Mouse (Mus musculus): ENCODE data around the gene Rps6. TPM values are rescaled to one million over a fixed set of nuclear protein-coding genes. Genes with fewer than 3 reads are reported as not detected.

Rps6 gene
- 437 and 462 TPM in 2 replicates for polyA plus RNA-seq (2015; fragmentation: Nextera tagmentation; extraction: Ambion mirVana)

DNA sequence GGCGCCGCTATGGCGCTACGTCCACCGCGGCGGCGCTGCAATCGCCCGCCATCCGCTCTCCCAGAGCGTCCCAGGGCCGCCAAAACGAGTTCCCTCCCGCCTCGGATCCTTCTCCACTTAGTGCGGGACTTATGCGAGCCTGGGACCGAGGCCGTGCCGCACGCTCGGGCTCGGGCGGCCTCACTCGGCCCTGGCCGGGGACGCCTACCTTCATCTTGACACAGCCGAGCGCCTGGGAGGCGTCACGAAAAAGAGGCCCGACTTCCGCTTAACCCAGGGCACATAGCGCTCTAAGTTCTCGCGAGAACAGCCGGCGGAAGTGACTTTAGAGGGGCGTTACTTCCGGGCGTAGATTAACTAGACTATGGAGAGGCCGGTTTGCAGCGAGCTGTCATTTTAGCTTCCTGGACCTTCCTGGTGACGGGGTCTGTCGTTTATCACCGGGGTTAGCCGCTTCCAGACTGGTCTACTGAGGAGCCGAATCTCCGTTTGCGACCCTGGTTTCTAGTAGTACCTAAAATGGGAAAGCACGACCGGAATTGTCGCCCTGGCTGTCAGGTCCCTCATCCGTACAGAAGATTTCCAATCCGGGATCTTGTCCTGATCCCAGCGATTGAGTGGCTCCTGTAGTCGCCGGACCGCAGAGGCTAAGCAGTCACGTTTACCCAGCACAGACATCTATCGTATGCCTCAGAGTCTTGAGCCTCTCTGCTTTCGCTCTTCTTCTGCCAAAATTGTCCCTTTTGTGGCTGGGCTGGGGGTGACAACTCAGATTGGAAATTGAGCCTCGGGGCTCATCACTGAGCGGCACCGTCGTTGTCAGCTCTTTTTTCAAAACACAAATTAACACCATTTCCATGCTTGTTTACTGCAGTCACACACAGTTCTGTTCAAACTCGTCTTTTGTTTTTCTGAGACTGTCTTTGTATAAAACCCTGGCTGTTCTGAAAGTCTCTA is at the start of gene Rps6:
Rps6 (minus strand) TSS at position 300 of the 957 bp plus-strand sequence.
- ATAC-seq (ENCODE audit: low read depth) = peak; percentile 99

GRCm38 (mm10) chr4:86905869-86906268 is 48.7 kb upstream of the Rps6 start:
- 76% methylated on average over 1 of the region's 1 CpGs for WGBS
- H3K27ac ChIP-seq (replicated peaks) = no peak overlapping the region

More for the DNA sequence above, at the start of gene Rps6:
- WGBS = under 1% methylated on average over 68 of the region's 68 CpGs
- Histone ChIP-seq H3K27me3 (no peaks in the 10 kb centered on the region), H3K4me3 (peak within 1 kb of the TSS; percentile 94), H3K4me2 (peak within 1 kb of the TSS; percentile 80), H3K36me3 (peaks cover 31% of the 10 kb centered on the region), H3K9me3 (no peaks in the 10 kb centered on the region), H3K27ac (replicated peaks) (peak within 1 kb of the TSS; percentile 97), H3K9ac (peak within 1 kb of the TSS; percentile 99), H3K4me1 (replicated peaks) (peaks cover 19% of the 10 kb centered on the region)

DNA sequence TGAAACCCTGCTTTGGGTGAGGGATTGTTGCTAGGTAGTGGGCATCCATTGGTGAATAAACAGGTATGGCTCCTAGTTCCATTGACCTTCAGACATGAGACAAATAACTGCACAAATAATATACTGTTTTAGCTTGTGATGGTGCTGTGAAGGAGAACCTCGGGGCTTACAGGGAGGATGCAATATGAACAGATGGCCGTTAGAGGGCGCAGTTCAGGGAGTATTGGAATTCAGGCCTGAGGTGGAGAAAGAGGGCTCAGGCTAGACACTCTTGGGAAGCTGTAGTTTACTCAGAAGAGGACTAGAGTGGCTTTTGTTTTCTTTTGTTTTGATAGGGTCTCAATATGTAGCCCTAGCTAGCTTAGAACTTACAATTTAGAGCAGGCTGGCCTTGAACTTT is 47.8 kb upstream of the Rps6 start:
- Histone ChIP-seq H3K36me3 (no peaks in the 10 kb centered on the region), H3K27ac (replicated peaks) (no peak overlapping the region), H3K4me3 (no peak overlapping the region), H3K4me2 (no peak overlapping the region), H3K27me3 (no peaks in the 10 kb centered on the region), H3K9me3 (peaks cover 5% of the 10 kb centered on the region; the same call in 1 of the 2 replicates), H3K9ac (no peak overlapping the region), H3K4me1 (replicated peaks) (no peaks in the 10 kb centered on the region)
- 37% methylated on average over 3 of the region's 3 CpGs for whole genome bisulfite sequencing
- ATAC-seq (ENCODE audit: low read depth) = no peak

More at GRCm38 (mm10) chr4:86905869-86906268, 48.7 kb upstream of the Rps6 start:
- H3K4me3 ChIP-seq = no peak overlapping the region
- peaks cover 5% of the 10 kb centered on the region; the same call in 1 of the 2 replicates for H3K9me3 ChIP-seq
- H3K4me1 ChIP-seq (replicated peaks) = no peaks in the 10 kb centered on the region
- H3K4me2 ChIP-seq = no peak overlapping the region
- H3K9ac ChIP-seq = no peak overlapping the region
- ATAC-seq (ENCODE audit: low read depth) = no peak
- H3K27me3 ChIP-seq = no peaks in the 10 kb centered on the region
- no peaks in the 10 kb centered on the region for H3K36me3 ChIP-seq

DNA sequence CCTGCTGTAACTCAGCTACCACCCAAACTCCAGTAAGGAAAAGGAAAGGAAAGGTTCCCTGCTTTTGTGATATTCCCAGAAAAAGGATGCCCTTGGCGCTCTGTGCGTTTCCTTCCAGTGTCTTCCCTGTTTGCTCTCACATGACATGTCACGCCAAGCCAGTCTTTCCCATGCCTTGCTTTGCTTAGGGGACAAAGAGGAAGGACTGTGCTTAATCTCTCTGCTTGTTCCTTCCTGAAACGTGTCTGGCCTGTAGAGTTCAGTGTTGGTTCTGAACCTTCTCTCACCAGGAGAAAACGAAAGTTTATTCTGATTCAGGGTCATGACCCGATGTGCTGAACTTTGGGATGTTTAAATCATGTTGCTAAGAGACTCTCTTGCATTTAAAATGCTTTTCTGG is 45.1 kb upstream of the Rps6 start:
- no peaks in the 10 kb centered on the region for H3K27me3 ChIP-seq
- H3K4me1 ChIP-seq (replicated peaks) = peaks cover 5% of the 10 kb centered on the region
- no peaks in the 10 kb centered on the region for H3K36me3 ChIP-seq
- no peak overlapping the region for H3K4me3 ChIP-seq
- no peak overlapping the region for H3K4me2 ChIP-seq
- no peak for ATAC-seq (ENCODE audit: low read depth)
- WGBS = 66% methylated on average over 6 of the region's 6 CpGs
- no peak overlapping the region for H3K9ac ChIP-seq
- H3K27ac ChIP-seq (replicated peaks) = no peak overlapping the region
- H3K9me3 ChIP-seq = no peaks in the 10 kb centered on the region

DNA sequence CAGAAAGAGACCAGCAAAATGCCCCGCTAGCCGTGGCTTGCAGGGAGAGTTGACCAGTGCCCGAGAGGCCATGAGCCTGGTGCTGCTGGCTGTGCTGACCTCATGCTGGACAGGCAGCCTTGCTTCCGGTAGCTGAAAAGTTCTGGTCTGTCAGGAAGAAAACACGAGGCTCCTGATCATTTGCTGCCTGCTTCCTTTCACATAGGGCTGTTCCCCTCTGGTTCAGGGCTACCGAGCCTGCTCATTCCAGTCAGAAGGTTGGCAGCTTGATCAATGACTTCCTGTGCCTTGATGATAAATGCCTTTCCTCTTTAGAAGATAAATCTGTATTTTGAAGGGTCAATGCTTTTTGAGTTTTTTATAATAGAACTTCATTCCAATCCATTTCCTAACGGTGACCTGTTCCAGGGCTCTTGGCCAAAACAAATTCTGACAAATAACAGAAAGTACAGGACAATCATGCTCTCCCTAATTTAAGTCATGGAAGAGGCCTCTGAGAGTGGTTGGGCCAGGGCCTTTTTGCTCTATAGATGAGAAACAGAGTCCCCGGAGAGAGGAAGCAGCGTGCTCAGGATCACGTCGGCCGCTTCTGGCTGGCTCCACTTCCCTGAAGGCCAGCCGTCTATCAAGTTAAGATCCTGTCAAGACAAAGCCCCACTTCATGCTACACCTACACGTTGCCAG is 41.7 kb upstream of the Rps6 start:
- H3K27ac ChIP-seq (replicated peaks) = 0 out of 2 replicates have a peak overlapping the region, but pooled peaks have one; percentile 23
- 50% methylated on average over 14 of the region's 14 CpGs for WGBS
- peaks cover 5% of the 10 kb centered on the region for H3K4me1 ChIP-seq (replicated peaks)
- no peaks in the 10 kb centered on the region for H3K27me3 ChIP-seq
- H3K9me3 ChIP-seq = no peaks in the 10 kb centered on the region
- no peak overlapping the region for H3K4me3 ChIP-seq
- H3K4me2 ChIP-seq = no peak overlapping the region
- H3K9ac ChIP-seq = no peak overlapping the region
- ATAC-seq (ENCODE audit: low read depth) = no peak
- no peaks in the 10 kb centered on the region for H3K36me3 ChIP-seq

DNA sequence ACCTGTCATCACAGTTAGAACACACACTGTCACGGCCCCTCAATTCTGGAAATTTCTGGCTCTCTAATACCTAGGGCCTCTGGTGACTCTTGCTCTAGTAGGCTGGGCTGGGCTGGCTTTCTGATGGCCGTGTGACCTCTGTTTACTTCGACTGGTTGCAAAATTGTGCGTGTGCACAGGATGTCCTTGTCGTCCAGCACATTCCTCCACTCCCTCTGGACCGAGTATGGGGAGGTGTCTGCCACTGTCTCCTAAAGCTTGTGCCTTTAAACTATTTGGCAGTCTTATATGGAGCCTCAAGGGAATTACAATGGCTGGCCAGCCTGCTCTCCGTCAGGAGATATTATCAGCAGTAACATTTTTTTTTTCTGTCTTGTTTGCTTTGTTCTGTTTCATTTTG is 40.2 kb upstream of the Rps6 start:
- Histone ChIP-seq H3K27me3 (no peaks in the 10 kb centered on the region), H3K4me3 (no peak overlapping the region), H3K4me2 (no peak overlapping the region), H3K36me3 (no peaks in the 10 kb centered on the region), H3K27ac (replicated peaks) (no peak overlapping the region), H3K9ac (no peak overlapping the region), H3K9me3 (no peaks in the 10 kb centered on the region), H3K4me1 (replicated peaks) (peaks cover 5% of the 10 kb centered on the region)
- ATAC-seq (ENCODE audit: low read depth) = no peak
- WGBS = 79% methylated on average over 7 of the region's 7 CpGs

GRCm38 (mm10) chr4:86887879-86888278 is 30.7 kb upstream of the Rps6 start:
- no peaks in the 10 kb centered on the region for H3K4me1 ChIP-seq (replicated peaks)
- H3K36me3 ChIP-seq = peaks cover 8% of the 10 kb centered on the region
- H3K9me3 ChIP-seq = no peaks in the 10 kb centered on the region
- no peak overlapping the region for H3K4me2 ChIP-seq
- no peak overlapping the region for H3K27ac ChIP-seq (replicated peaks)
- no peak overlapping the region for H3K4me3 ChIP-seq
- no peak overlapping the region for H3K9ac ChIP-seq
- WGBS = 70% methylated on average over 5 of the region's 5 CpGs
- ATAC-seq (ENCODE audit: low read depth) = no peak
- no peaks in the 10 kb centered on the region for H3K27me3 ChIP-seq

GRCm38 (mm10) chr4:86886160-86886878 is 29.1 kb upstream of the Rps6 start:
- 47% methylated on average over 18 of the region's 18 CpGs for WGBS
- Histone ChIP-seq H3K9ac (no peak overlapping the region), H3K4me3 (peak overlapping the region; percentile 13), H3K4me2 (peak overlapping the region; percentile 42), H3K4me1 (replicated peaks) (no peaks in the 10 kb centered on the region), H3K9me3 (no peaks in the 10 kb centered on the region), H3K27ac (replicated peaks) (no peak overlapping the region), H3K27me3 (no peaks in the 10 kb centered on the region), H3K36me3 (peaks cover 8% of the 10 kb centered on the region)
- no peak for ATAC-seq (ENCODE audit: low read depth)

- WGBS = 55% methylated on average over 12 of the region's 12 CpGs
- Histone ChIP-seq H3K9me3 (no peaks in the 10 kb centered on the region), H3K36me3 (peaks cover 8% of the 10 kb centered on the region), H3K4me2 (peak overlapping the region; percentile 42), H3K9ac (no peak overlapping the region), H3K27me3 (no peaks in the 10 kb centered on the region), H3K4me1 (replicated peaks) (no peaks in the 10 kb centered on the region), H3K27ac (replicated peaks) (no peak overlapping the region), H3K4me3 (peak overlapping the region; percentile 13)
- ATAC-seq (ENCODE audit: low read depth) = no peak
These were observed 28.6 kb upstream of the Rps6 start for GRCm38 (mm10) chr4:86885790-86886159.

- Histone ChIP-seq H3K4me3 (no peak overlapping the region), H3K4me1 (replicated peaks) (no peaks in the 10 kb centered on the region), H3K36me3 (peaks cover 8% of the 10 kb centered on the region), H3K27ac (replicated peaks) (no peak overlapping the region), H3K4me2 (no peak overlapping the region), H3K27me3 (no peaks in the 10 kb centered on the region), H3K9me3 (no peaks in the 10 kb centered on the region), H3K9ac (no peak overlapping the region)
- 41% methylated on average over 4 of the region's 4 CpGs for WGBS
- no peak for ATAC-seq (ENCODE audit: low read depth)
These were observed 27.7 kb upstream of the Rps6 start for GRCm38 (mm10) chr4:86884945-86885344.

DNA sequence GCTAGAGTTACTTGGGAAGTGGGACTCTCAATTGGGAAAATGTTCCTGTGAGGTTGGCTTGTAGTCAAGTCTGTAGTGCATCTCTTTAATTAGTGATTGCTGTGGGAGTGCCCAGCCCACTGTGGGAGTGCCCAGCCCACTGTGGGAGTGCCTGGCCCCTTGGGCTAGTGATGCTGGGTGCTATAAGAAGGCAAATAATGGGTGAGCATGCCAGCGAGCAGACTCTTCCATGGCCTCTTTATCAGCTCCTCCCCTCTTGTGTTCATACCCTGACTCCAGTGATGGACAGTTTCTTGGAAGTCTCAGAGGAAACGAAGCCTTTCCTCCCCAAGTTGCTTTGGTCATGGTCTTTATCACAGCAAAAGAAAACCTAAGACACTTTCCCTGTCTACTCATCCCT is 25.2 kb upstream of the Rps6 start:
- 57% methylated on average over 2 of the region's 2 CpGs for WGBS
- H3K27me3 ChIP-seq = no peaks in the 10 kb centered on the region

DNA sequence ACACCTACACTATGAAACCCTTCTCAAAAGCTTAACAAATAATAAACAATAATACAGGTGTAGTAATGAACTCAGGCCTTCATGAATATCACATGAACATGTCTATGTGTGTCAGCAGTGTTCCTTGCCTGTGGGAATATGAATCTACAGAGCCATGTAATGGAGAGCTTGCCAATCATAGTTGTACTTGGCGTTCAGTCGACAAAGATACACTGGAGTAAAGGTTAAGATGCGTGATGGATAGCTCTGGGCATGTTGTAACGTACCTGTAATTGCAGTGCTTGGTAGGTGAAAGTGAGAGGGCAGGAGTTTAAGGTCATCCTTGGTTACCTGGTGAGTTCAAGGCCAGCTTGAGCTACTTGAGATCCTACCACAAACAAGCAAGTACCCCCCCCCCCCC is 24.0 kb upstream of the Rps6 start:
- peaks cover 2% of the 10 kb centered on the region for H3K4me1 ChIP-seq (replicated peaks)
- H3K4me3 ChIP-seq = no peak overlapping the region
- H3K9ac ChIP-seq = no peak overlapping the region
- no peak overlapping the region for H3K27ac ChIP-seq (replicated peaks)
- no peaks in the 10 kb centered on the region for H3K36me3 ChIP-seq
- H3K9me3 ChIP-seq = no peaks in the 10 kb centered on the region
- WGBS = 92% methylated on average over 4 of the region's 4 CpGs
- ATAC-seq (ENCODE audit: low read depth) = no peak
- H3K27me3 ChIP-seq = peaks cover 6% of the 10 kb centered on the region
- H3K4me2 ChIP-seq = no peak overlapping the region

More for the DNA sequence above, 25.2 kb upstream of the Rps6 start:
- Histone ChIP-seq H3K27ac (replicated peaks) (no peak overlapping the region), H3K4me2 (no peak overlapping the region), H3K9ac (no peak overlapping the region), H3K4me3 (no peak overlapping the region), H3K36me3 (peaks cover 4% of the 10 kb centered on the region), H3K9me3 (no peaks in the 10 kb centered on the region), H3K4me1 (replicated peaks) (no peaks in the 10 kb centered on the region)
- no peak for ATAC-seq (ENCODE audit: low read depth)

Measured in neural tube, embryonic 13.5 days (tissue).